Comparison of ENCODE assay signal across 23 mouse cellular contexts in the genomic region with DNA sequence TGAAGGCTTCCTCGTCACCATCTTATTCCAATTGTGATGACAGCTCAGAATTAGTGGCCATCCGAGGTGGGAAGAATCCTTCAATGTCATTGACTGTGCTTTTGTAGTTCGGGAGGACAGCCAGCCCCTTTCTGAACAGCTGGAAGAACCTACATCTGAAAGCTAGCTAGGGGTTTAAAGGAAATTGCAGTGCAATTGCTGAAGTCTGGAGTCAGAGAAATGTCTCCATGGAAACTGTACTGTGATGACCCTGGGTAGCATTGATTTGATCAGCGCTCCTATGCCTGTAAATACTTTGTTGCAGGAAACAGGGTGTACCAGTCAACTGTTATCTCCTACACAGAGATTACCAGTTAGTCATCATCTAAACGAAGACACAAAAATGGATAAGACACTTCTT.
"Had no signal": no experiment of that assay in that cellular context is flagged by ENCODE, and none has a peak within 500 bp of the region (broad histone marks: within the 10 kb centered on the region; RNA-seq: fewer than 3 reads in every experiment).

No protein-coding gene starts in this region.

- DNase-seq: kidney, adult 2 months; kidney, postnatal 10 days; kidney, postnatal 4 days; left cerebral cortex, postnatal 4 days; lung, adult 18-20 months; lung, postnatal 10 days; lung, postnatal 36 days; right cerebral cortex, adult 18-20 months; right cerebral cortex, postnatal 14 days; spleen, adult 18-20 months; thymus, postnatal 25 days had no signal

- H3K36me3 ChIP-seq: kidney, embryonic 15.5 days; limb, embryonic 12.5 days; limb, embryonic 15.5 days; liver, embryonic 12.5 days; liver, embryonic 15.5 days; lung, embryonic 15.5 days; neural tube, embryonic 12.5 days; stomach, embryonic 15.5 days had no signal

- H3K4me3 ChIP-seq: kidney, embryonic 15.5 days; limb, embryonic 12.5 days; limb, embryonic 15.5 days; liver, embryonic 12.5 days; liver, embryonic 15.5 days; lung, embryonic 15.5 days; megakaryocyte, embryonic 14.5 days; neural tube, embryonic 12.5 days; stomach, embryonic 15.5 days had no signal

- H3K4me2 ChIP-seq: kidney, embryonic 15.5 days; limb, embryonic 12.5 days; limb, embryonic 15.5 days; liver, embryonic 12.5 days; liver, embryonic 15.5 days; lung, embryonic 15.5 days; midbrain, embryonic 11.5 days; neural tube, embryonic 12.5 days; stomach, embryonic 15.5 days had no signal

- H3K9me3 ChIP-seq: kidney, embryonic 15.5 days; limb, embryonic 12.5 days; limb, embryonic 15.5 days; liver, embryonic 12.5 days; liver, embryonic 15.5 days; lung, embryonic 15.5 days; neural tube, embryonic 12.5 days; stomach, embryonic 15.5 days had no signal

- ATAC-seq: intestine, postnatal 0 days; liver, embryonic 12.5 days; midbrain, embryonic 16.5 days had no signal

- H3K4me1 ChIP-seq: kidney, embryonic 15.5 days; limb, embryonic 12.5 days; limb, embryonic 15.5 days; liver, embryonic 12.5 days; liver, embryonic 15.5 days; lung, embryonic 15.5 days; megakaryocyte, embryonic 14.5 days; neural tube, embryonic 12.5 days; stomach, embryonic 15.5 days had no signal

- H3K9ac ChIP-seq: kidney, embryonic 15.5 days; limb, embryonic 12.5 days; limb, embryonic 15.5 days; liver, embryonic 12.5 days; liver, embryonic 15.5 days; lung, embryonic 15.5 days; neural tube, embryonic 12.5 days; stomach, embryonic 15.5 days had no signal

- H3K27me3 ChIP-seq: kidney, embryonic 15.5 days; limb, embryonic 12.5 days; limb, embryonic 15.5 days; liver, embryonic 12.5 days; liver, embryonic 15.5 days; lung, embryonic 15.5 days; megakaryocyte, embryonic 14.5 days; neural tube, embryonic 12.5 days; stomach, embryonic 15.5 days had no signal

- H3K27ac ChIP-seq: kidney, embryonic 15.5 days; limb, embryonic 12.5 days; limb, embryonic 15.5 days; liver, embryonic 12.5 days; liver, embryonic 15.5 days; lung, embryonic 15.5 days; neural tube, embryonic 12.5 days; stomach, embryonic 15.5 days had no signal
